8 mouse cellular contexts compared by ENCODE assay signal in genomic region chr4:56801907-56802668, GRCm38 (mm10). TPM values are rescaled to one million over a fixed set of nuclear protein-coding genes. Genes with fewer than 3 reads are reported as not detected.
A peak's percentile ranks its signal among the peaks of the same experiment; 100 is the strongest.
DNase-seq lines count a peak whose midpoint lies in the region; ATAC-seq lines count a peak whose summit lies in the region.

Elp1 (minus strand) TSS chr4:56802331.
Fam206a (plus strand) TSS chr4:56802345.

- peak within 1 kb of the TSS; percentile 82 for H3K4me2 ChIP-seq in intestine, embryonic 14.5 days (ENCODE audit: low read length)

- WGBS in intestine, embryonic 14.5 days, result under 1% methylated on average over 72 of the region's 72 CpGs

- H3K4me1 ChIP-seq in intestine, embryonic 14.5 days (replicated peaks; ENCODE audit: control insufficient read depth, insufficient read depth, low read length), result peaks cover 15% of the 10 kb centered on the region

- peaks cover 55% of the 10 kb centered on the region for H3K36me3 ChIP-seq in intestine, embryonic 14.5 days (ENCODE audit: control insufficient read depth, insufficient read depth, low read length)

- DNase-seq in adrenal gland, adult (ENCODE audit: inconsistent age in 2 of 2, low spot score in 1 of 2), result peak; percentile 95 to 100
- DNase-seq in embryo, embryonic 10.5 days (ENCODE audit: low spot score), result peak; percentile 93
- peak; percentile 90 for DNase-seq in gastrocnemius, postnatal 25 days
- peak; percentile 100 for DNase-seq in intestine, embryonic 14.5 days (ENCODE audit: low spot score)
- peak; percentile 95 to 97 for DNase-seq in left cerebral cortex, postnatal 14 days (ENCODE audit: low spot score in 2 of 2)
- peak; percentile 93 for DNase-seq in mesoderm, embryonic 11.5 days (ENCODE audit: low read depth, low spot score)
- DNase-seq in right cerebral cortex, postnatal 36 days (ENCODE audit: low spot score in 2 of 2), result peak; percentile 93 to 94
- peak; percentile 94 for DNase-seq in yolk sac, embryonic 10.5 days (ENCODE audit: low spot score)

- intact Hi-C loops in left cerebral cortex, postnatal 14 days (cut with DNase I), result no loop called here

- no peaks in the 10 kb centered on the region for H3K9me3 ChIP-seq in intestine, embryonic 14.5 days (ENCODE audit: control insufficient read depth, low read length)

- peak within 1 kb of the TSS; percentile 86 for H3K9ac ChIP-seq in intestine, embryonic 14.5 days (ENCODE audit: low read length)

- no peaks in the 10 kb centered on the region for H3K27me3 ChIP-seq in intestine, embryonic 14.5 days (replicated peaks; ENCODE audit: control insufficient read depth, insufficient read depth, low read length)

- ATAC-seq in intestine, embryonic 14.5 days (replicated peaks; ENCODE audit: low FRiP score, low TSS enrichment, low read depth), result peak; percentile 98

- H3K27ac ChIP-seq in intestine, embryonic 14.5 days (ENCODE audit: low read depth), result peak within 1 kb of the TSS; percentile 70

- H3K4me3 ChIP-seq in intestine, embryonic 14.5 days (ENCODE audit: low read depth, low read length), result peak within 1 kb of the TSS; percentile 98

RNA-seq across cellular contexts. Expression of gene Elp1, which starts in this region (rescaled TPM):
- 10 to 100 TPM; 19.4 to 20.5 TPM for total RNA-seq in gastrocnemius, postnatal 25 days (2021)
- 64.8 and 68.1 TPM in 2 replicates for polyA plus RNA-seq in intestine, embryonic 14.5 days (2014; fragmentation: Nextera tagmentation; extraction: Ambion mirVana)
- 10 to 100 TPM; 70.2 to 74.4 TPM for total RNA-seq in left cerebral cortex, postnatal 14 days (2021)

RNA-seq across cellular contexts. Expression of gene Fam206a, which starts in this region (rescaled TPM):
- total RNA-seq in gastrocnemius, postnatal 25 days (2021), result 1 to 10 TPM; 1.7 TPM
- 19.5 and 20.4 TPM in 2 replicates for polyA plus RNA-seq in intestine, embryonic 14.5 days (2014; fragmentation: Nextera tagmentation; extraction: Ambion mirVana)
- total RNA-seq in left cerebral cortex, postnatal 14 days (2021), result 10 to 100 TPM; 21.4 to 22.7 TPM

Comparison
In these comparisons a context has a peak if more than half of its experiments do, and no peak if none do; other contexts are left out.
1. Peak in every context shown above with its lines: DNase-seq, ATAC-seq, H3K4me3 ChIP-seq and H3K27ac ChIP-seq.
2. RNA of gene Fam206a (total RNA-seq): 21.4 to 22.7 TPM in left cerebral cortex, postnatal 14 days; 1.7 TPM in gastrocnemius, postnatal 25 days; every median in the first group is over 4 times any median in the second.